Mouse (Mus musculus) olfactory bulb, adult 2 months (tissue): Measurements from ENCODE around the gene H2-M10.6. TPM values are rescaled to one million over a fixed set of nuclear protein-coding genes. Genes with fewer than 3 reads are reported as not detected.
"Not testable (repeated sequence)": the region's sequence is repeated elsewhere in the genome, so short reads cannot be mapped to it uniquely, and the experiment has no call there.

Experiments used
- H3K27ac ChIP-seq: fragments of 200-500 bp; 2 replicates; pipeline ENCODE4 v1.5.1; 2012; ENCODE audit warnings: low read depth, low read length; ENCODE audit not compliant: insufficient read depth
- H3K4me1 ChIP-seq: fragments of 200-500 bp; 2 replicates; pipeline ENCODE4 v1.6.1; 2012; ENCODE audit warnings: low read length; ENCODE audit not compliant: control insufficient read depth, insufficient read depth
- H3K4me3 ChIP-seq: fragments of 200-500 bp; 2 replicates; pipeline ENCODE4 v1.5.1; 2012; ENCODE audit warnings: mild to moderate bottlenecking, low read depth, low read length, moderate library complexity; ENCODE audit not compliant: insufficient read depth
- CTCF ChIP-seq: fragments of 200-500 bp; IDR thresholded peaks from 2 replicates; pipeline ENCODE4 v1.5.1; 2012; ENCODE audit warnings: low read depth, mild to moderate bottlenecking, low read length, moderate library complexity; ENCODE audit not compliant: insufficient read depth
- POLR2A ChIP-seq: fragments of 200-500 bp; IDR thresholded peaks from 2 replicates; pipeline ENCODE4 v1.6.1; 2012; ENCODE audit warnings: mild to moderate bottlenecking, low read depth, low read length, moderate library complexity; ENCODE audit not compliant: insufficient read depth
- WGBS: fragments of 180-500 bp; shearing (Covaris S2); methylation state at CpG from one replicate; pipeline ENCODE4 v1.1.7; 2018; 5-methylcytosine and 5-hydroxymethylcytosine counted together
- polyA plus RNA-seq: library from polyadenylated mRNA; stranded (reverse); fragments of >200 nt; gene quantifications from 2 replicates; pipeline ENCODE4 v1.2.4, GENCODE M21; 2012; ENCODE audit warnings: low replicate concordance; ENCODE audit not compliant: missing spikeins, insufficient read depth, insufficient read length

H2-M10.6 gene
- polyA plus RNA-seq, result not detected in 2 replicates

DNA sequence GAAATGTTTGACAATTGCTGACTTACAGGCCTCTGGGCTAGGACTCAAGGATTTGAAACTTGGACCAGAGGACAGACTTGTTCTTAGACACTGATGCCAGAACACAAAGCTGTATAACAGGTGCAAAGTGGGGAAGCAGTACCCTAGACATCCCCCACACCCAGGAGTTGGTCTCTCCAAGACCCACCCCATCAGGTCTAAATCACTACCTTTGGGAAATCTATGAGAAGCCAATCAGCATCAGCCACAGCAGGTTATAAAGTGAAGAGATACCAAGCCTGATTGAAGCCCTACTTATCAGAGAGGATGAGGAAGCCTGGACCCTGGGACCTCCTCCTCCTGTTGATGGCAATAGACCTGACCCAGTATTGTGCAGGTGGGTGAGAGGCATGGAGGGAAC is at the start of gene H2-M10.6:
H2-M10.6 (plus strand) TSS at position 301 of the 400 bp plus-strand sequence.
- TF ChIP-seq CTCF, result no peak
- no peak for TF ChIP-seq POLR2A
- no peak within 1 kb of the TSS for H3K27ac ChIP-seq
- H3K4me1 ChIP-seq, result no peaks in the 10 kb centered on the region
- H3K4me3 ChIP-seq, result no peak within 1 kb of the TSS

DNA sequence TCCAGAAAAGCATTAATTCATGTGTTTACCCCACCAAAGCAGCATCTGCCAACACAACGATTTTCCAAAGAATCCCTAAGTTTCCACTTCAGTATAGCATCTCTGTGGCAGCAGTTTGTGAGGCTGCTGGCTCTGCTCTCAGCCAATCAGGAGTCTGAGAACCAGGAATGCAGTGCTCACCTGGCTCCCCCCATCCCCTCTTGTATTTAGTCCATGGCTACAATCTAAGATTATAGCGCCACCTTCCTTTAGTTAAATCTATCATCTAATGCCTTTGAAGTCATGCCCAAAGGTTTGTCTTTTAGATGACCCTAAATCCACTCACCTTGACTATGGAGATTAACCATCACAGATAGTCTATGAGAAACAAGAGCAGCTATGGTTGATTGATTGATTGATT is 48.2 kb upstream of the H2-M10.6 start:
- Histone ChIP-seq H3K4me1 (no peaks in the 10 kb centered on the region), H3K27ac (no peak overlapping the region)
- WGBS, result 56% methylated on average over 2 of the region's 2 CpGs

DNA sequence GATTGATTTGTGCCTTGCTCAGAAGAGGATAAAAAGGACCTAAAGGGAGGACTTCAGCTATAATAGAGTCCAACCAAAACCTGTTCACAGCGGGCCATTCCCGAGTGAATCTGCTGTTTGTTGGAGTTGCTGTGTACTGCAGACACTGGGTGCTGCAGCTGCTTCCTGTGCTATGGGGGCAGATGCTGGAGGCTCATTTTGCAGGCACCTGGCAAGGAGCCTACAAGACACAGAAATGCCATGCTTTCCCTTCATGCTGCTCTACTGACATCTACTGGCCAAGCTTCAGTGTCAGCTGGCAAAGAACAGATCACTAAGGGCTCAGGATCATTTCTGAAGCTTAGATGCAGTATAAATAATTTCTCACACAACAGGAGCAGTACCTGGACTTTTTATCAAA is 47.7 kb upstream of the H2-M10.6 start:
- H3K27ac ChIP-seq, H3K4me3 ChIP-seq: not testable (repeated sequence)
- WGBS, result 20% methylated on average over 2 of the region's 2 CpGs

More for the DNA sequence above, 48.2 kb upstream of the H2-M10.6 start:
- TF ChIP-seq POLR2A (no peak), CTCF (no peak)
- H3K4me3 ChIP-seq, result no peak overlapping the region

DNA sequence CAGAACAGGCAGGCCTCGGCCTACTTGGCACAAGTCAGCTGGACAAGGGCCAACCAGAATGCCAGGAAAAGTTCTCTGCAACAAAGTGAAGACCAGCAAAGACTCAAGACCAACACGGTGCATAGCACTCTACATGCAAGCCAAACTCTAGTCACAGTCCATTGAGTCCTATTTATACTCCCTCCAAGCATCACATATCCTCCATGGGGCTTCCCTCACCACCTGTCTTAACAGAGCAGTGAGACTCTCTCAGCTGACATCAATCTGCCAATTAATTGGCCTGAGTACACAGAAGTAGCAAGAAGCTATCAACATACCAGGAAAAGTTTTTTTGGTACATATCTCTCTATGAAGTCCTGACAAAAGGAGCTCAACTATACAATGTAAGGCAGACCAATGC is 46.6 kb upstream of the H2-M10.6 start:
- not testable (repeated sequence) for H3K4me1 ChIP-seq, H3K4me3 ChIP-seq, H3K27ac ChIP-seq
- WGBS, result 34% methylated on average over 2 of the region's 2 CpGs

More for the DNA sequence above, 47.7 kb upstream of the H2-M10.6 start:
- H3K4me1 ChIP-seq, result not testable (repeated sequence)

DNA sequence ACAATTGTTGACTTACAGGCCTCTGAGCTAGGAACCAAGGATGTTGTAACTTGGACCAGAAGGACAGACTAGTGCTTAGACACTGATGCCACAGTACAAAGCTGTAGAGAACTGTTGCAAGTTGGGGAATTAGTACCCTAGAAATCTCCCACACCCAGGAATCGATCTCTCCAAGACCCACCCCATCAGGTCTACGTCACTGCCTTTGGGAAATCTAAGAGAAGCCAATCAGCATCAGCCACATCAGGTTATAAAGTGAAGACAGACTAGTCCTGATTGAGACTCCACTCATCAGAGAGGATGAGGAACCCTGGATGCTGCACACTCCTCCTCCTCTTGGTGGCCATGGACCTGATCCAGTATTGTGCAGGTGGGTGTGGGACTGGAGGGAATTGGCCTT is 39.4 kb upstream of the H2-M10.6 start, which contains the start of gene H2-M10.5:
H2-M10.5 (plus strand) TSS at position 301 of the 400 bp plus-strand sequence.
- not testable (repeated sequence) for H3K27ac ChIP-seq, H3K4me3 ChIP-seq, H3K4me1 ChIP-seq
- WGBS, result 91% methylated on average over 2 of the region's 2 CpGs

DNA sequence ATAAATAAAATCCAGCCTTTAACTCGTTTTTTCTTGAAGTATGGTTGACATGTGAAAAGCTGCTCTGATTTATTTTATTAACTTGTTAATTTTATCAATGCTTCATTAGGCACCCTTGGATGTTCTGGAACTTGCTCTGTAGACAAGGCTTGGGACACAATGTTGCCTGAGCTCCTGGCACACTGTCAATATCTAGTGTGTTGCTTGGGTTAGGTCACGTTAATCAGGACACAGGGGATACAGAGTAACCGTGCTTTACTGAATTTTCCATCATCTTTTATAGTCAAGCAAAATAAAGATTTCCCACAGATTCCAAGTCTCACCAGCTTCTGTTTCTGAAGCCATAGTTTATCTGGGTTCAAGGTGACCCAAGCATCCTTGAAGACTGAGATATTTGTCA is 30.4 kb upstream of the H2-M10.6 start:
- 39% methylated on average over 3 of the region's 3 CpGs for WGBS
- TF ChIP-seq CTCF, result no peak
- no peak for TF ChIP-seq POLR2A

DNA sequence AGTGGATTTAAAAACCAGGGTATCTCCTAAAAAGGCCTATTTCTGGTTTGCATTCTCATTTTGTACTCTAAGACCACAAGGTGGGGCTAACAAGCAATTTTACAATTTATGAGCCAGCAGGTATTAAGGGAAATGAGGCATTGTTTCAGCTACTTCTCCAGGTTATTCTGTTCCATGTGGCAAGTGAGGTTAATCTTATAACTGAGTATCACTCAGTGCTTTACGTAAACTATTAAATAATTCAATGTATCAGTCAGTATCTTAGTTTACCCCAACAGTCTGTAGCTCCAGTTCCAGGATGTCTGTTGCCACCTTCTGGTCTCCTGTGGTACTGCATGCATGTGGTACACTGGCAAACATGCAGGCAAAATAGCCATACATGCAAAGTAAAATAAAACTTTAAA is 25.5 kb upstream of the H2-M10.6 start:
- not testable (repeated sequence) for H3K27ac ChIP-seq, H3K4me1 ChIP-seq, H3K4me3 ChIP-seq
- WGBS, result 31% methylated on average over 1 of the region's 1 CpGs

More for the DNA sequence above, 30.4 kb upstream of the H2-M10.6 start:
- Histone ChIP-seq H3K4me3 (no peak overlapping the region), H3K27ac (no peak overlapping the region), H3K4me1 (no peaks in the 10 kb centered on the region)

DNA sequence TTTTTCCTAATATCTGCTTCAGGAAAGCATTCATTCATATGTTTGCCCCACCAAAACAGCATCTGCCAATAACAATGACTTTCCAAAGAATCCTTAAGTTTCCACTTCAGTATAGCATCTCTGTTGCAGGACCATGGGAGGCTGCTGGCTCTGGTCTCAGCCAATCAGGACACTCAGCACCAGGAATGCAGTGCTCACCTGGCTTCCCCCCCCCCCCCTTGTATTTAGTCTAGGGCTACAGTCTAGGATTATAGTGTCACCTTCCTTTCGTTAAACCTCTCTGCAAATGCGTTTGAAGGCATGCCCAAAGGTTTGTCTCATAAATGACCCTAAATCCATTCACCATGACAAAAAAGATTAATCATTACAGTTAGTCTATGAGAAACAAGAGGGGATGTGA is 23.6 kb upstream of the H2-M10.6 start:
- H3K27ac ChIP-seq, result no peak overlapping the region
- no peaks in the 10 kb centered on the region for H3K4me1 ChIP-seq
- no peak for TF ChIP-seq CTCF
- no peak overlapping the region for H3K4me3 ChIP-seq
- WGBS, result 65% methylated on average over 2 of the region's 2 CpGs

DNA sequence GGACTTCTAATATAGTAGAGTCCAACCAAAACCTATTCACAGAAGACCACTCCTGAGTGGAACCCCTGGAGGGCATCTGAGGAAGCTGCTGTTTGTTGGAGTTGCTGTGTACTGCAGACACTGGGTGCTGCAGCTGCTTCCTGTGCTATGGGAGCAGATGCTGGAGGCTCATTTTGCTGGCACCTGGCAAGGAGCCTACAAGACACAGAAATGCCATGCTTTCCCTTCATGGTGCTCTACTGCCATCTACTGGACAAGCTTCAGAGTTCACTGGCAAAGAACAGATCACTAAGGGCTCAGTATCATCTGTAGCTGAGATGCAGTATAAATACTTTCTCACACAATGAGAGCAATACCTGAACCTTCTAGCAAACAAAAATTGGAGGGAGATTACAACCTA is 23.2 kb upstream of the H2-M10.6 start:
- H3K27ac ChIP-seq, H3K4me1 ChIP-seq, H3K4me3 ChIP-seq: not testable (repeated sequence)

DNA sequence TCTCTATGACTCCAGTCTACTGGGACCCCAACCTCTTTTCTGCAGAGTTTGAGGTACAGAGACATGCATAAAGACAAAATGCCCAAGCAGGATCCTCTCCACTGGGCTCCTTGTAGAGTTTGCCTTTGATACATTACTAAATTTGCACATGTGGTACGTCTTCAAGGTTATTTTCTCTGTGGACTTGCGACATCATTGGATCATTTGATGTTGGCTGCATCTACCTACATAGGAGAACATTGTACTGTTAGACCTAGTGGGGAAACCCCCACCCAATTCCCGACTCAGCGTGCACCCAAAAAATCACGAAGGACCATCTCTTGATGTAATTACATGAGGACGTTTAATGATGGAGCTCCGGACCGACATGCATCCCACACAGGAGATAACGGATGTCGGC is 12.5 kb upstream of the H2-M10.6 start:
- 90% methylated on average over 10 of the region's 10 CpGs for WGBS
- no peaks in the 10 kb centered on the region for H3K4me1 ChIP-seq
- no peak overlapping the region for H3K4me3 ChIP-seq
- no peak for TF ChIP-seq POLR2A
- no peak for TF ChIP-seq CTCF
- no peak overlapping the region for H3K27ac ChIP-seq

DNA sequence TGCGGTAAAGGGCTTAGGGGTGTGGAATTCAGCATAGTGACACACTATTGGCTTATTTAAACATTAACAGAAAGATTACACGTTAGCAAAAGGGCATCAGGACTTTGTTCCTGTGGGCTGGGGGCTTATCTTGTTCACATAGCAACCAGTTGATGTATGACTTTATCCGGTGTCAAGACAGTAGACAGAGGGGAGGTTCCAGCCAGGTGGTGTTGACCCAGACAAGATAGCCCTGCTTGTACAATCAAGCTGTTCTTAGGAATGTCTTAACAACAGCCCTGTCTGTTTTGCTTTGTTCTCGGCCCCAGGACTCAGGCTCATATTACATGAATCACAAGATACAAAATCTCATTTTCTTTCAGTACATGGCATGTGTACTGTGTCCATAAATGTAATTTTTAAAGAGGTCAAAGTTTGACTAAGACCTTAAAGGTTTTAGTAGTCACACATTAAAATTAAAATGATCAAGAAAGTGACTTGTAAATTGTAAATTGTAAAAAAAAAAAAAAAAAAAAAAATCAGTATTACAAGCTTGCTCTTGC is 12.0 kb upstream of the H2-M10.6 start:
- not testable (repeated sequence) for H3K4me1 ChIP-seq, H3K4me3 ChIP-seq, H3K27ac ChIP-seq
- 78% methylated on average over 4 of the region's 4 CpGs for WGBS
